Mouse (Mus musculus): Measurements from ENCODE around the gene Slc39a3. TPM values are rescaled to one million over a fixed set of nuclear protein-coding genes. Genes with fewer than 3 reads are reported as not detected.
"Not testable (repeated sequence)": the region's sequence is repeated elsewhere in the genome, so short reads cannot be mapped to it uniquely, and the experiment has no call there.

Slc39a3 gene
- polyA plus RNA-seq, 1 experiment from 2014 or later, result 18.2 TPM

GRCm38 (mm10) chr10:81069836-81070235 lies 32.6 kb upstream of the Slc39a3 start, which contains the start of gene Thop1:
Gene Thop1 (plus strand): TSS chr10:81070035.
- WGBS, result under 1% methylated on average over 35 of the region's 35 CpGs
- H3K9ac ChIP-seq (ENCODE audit: low read length), result peak within 1 kb of the TSS; percentile 88
- no peaks in the 10 kb centered on the region for H3K27me3 ChIP-seq (ENCODE audit: control insufficient read depth, insufficient read depth, low read length)
- no peaks in the 10 kb centered on the region for H3K36me3 ChIP-seq (ENCODE audit: control insufficient read depth, insufficient read depth, low read length)
- peak; percentile 96 for ATAC-seq (ENCODE audit: insufficient read depth, low FRiP score)
- peaks cover 9% of the 10 kb centered on the region for H3K4me1 ChIP-seq (ENCODE audit: control insufficient read depth, insufficient read depth, low read length)
- peak within 1 kb of the TSS; percentile 72 for H3K4me3 ChIP-seq (replicated peaks; ENCODE audit: low read length)
- peak within 1 kb of the TSS; percentile 74 for H3K4me2 ChIP-seq (ENCODE audit: low read depth, low read length)
- no peaks in the 10 kb centered on the region for H3K9me3 ChIP-seq (replicated peaks; ENCODE audit: control insufficient read depth, low read length)
- H3K27ac ChIP-seq (ENCODE audit: low read length), result peak within 1 kb of the TSS; percentile 50; the same call in 1 of the 2 replicates

- 71% methylated on average over 5 of the region's 5 CpGs for WGBS
- H3K9ac ChIP-seq (ENCODE audit: low read length), result no peak overlapping the region
- ATAC-seq (ENCODE audit: insufficient read depth, low FRiP score), result no peak
- no peak overlapping the region for H3K4me3 ChIP-seq (replicated peaks; ENCODE audit: low read length)
- no peak overlapping the region for H3K27ac ChIP-seq (ENCODE audit: low read length)
- H3K4me2 ChIP-seq (ENCODE audit: low read depth, low read length), result no peak overlapping the region
- no peaks in the 10 kb centered on the region for H3K9me3 ChIP-seq (replicated peaks; ENCODE audit: control insufficient read depth, low read length)
- peaks cover 9% of the 10 kb centered on the region for H3K4me1 ChIP-seq (ENCODE audit: control insufficient read depth, insufficient read depth, low read length)
- H3K27me3 ChIP-seq (ENCODE audit: control insufficient read depth, insufficient read depth, low read length), result no peaks in the 10 kb centered on the region
- H3K36me3 ChIP-seq (ENCODE audit: control insufficient read depth, insufficient read depth, low read length), result no peaks in the 10 kb centered on the region
Measured at GRCm38 (mm10) chr10:81068706-81069105, 31.5 kb upstream of the Slc39a3 start.

- H3K27ac ChIP-seq (ENCODE audit: low read length); H3K27me3 ChIP-seq (ENCODE audit: control insufficient read depth, insufficient read depth, low read length); H3K4me3 ChIP-seq (replicated peaks; ENCODE audit: low read length); ATAC-seq (ENCODE audit: insufficient read depth, low FRiP score); H3K4me1 ChIP-seq (ENCODE audit: control insufficient read depth, insufficient read depth, low read length); H3K36me3 ChIP-seq (ENCODE audit: control insufficient read depth, insufficient read depth, low read length); H3K4me2 ChIP-seq (ENCODE audit: low read depth, low read length); H3K9me3 ChIP-seq (replicated peaks; ENCODE audit: control insufficient read depth, low read length); H3K9ac ChIP-seq (ENCODE audit: low read length): not testable (repeated sequence)
- 90% methylated on average over 8 of the region's 8 CpGs for WGBS
Measured at GRCm38 (mm10) chr10:81064519-81064918, 27.3 kb upstream of the Slc39a3 start.

GRCm38 (mm10) chr10:81062710-81063109 lies 25.5 kb upstream of the Slc39a3 start:
- H3K4me1 ChIP-seq (ENCODE audit: control insufficient read depth, insufficient read depth, low read length), result peaks cover 15% of the 10 kb centered on the region
- WGBS, result 53% methylated on average over 4 of the region's 4 CpGs
- no peak overlapping the region for H3K27ac ChIP-seq (ENCODE audit: low read length)
- no peak for ATAC-seq (ENCODE audit: insufficient read depth, low FRiP score)
- no peaks in the 10 kb centered on the region for H3K36me3 ChIP-seq (ENCODE audit: control insufficient read depth, insufficient read depth, low read length)
- no peak overlapping the region for H3K4me3 ChIP-seq (replicated peaks; ENCODE audit: low read length)
- no peak overlapping the region for H3K9ac ChIP-seq (ENCODE audit: low read length)
- H3K27me3 ChIP-seq (ENCODE audit: control insufficient read depth, insufficient read depth, low read length), result no peaks in the 10 kb centered on the region
- no peak overlapping the region for H3K4me2 ChIP-seq (ENCODE audit: low read depth, low read length)
- H3K9me3 ChIP-seq (replicated peaks; ENCODE audit: control insufficient read depth, low read length), result no peaks in the 10 kb centered on the region

GRCm38 (mm10) chr10:81059603-81060543 lies 22.6 kb upstream of the Slc39a3 start, which contains the start of gene Sgta:
Gene Sgta (minus strand): TSS chr10:81060181.
- peak within 1 kb of the TSS; percentile 90 for H3K9ac ChIP-seq (ENCODE audit: low read length)
- ATAC-seq (ENCODE audit: insufficient read depth, low FRiP score), result peak; percentile 96
- peaks cover 15% of the 10 kb centered on the region for H3K4me1 ChIP-seq (ENCODE audit: control insufficient read depth, insufficient read depth, low read length)
- peak within 1 kb of the TSS; percentile 93 for H3K4me2 ChIP-seq (ENCODE audit: low read depth, low read length)
- WGBS, result under 1% methylated on average over 48 of the region's 48 CpGs
- H3K4me3 ChIP-seq (replicated peaks; ENCODE audit: low read length), result peak within 1 kb of the TSS; percentile 92
- peak within 1 kb of the TSS; percentile 40 for H3K27ac ChIP-seq (ENCODE audit: low read length)
- no peaks in the 10 kb centered on the region for H3K9me3 ChIP-seq (replicated peaks; ENCODE audit: control insufficient read depth, low read length)
- H3K27me3 ChIP-seq (ENCODE audit: control insufficient read depth, insufficient read depth, low read length), result no peaks in the 10 kb centered on the region
- no peaks in the 10 kb centered on the region for H3K36me3 ChIP-seq (ENCODE audit: control insufficient read depth, insufficient read depth, low read length)

- peak overlapping the region; percentile 92 for H3K4me3 ChIP-seq (replicated peaks; ENCODE audit: low read length)
- H3K36me3 ChIP-seq (ENCODE audit: control insufficient read depth, insufficient read depth, low read length), result no peaks in the 10 kb centered on the region
- no peak overlapping the region for H3K27ac ChIP-seq (ENCODE audit: low read length)
- peak overlapping the region; percentile 90 for H3K9ac ChIP-seq (ENCODE audit: low read length)
- ATAC-seq (ENCODE audit: insufficient read depth, low FRiP score), result no peak
- H3K4me1 ChIP-seq (ENCODE audit: control insufficient read depth, insufficient read depth, low read length), result peaks cover 15% of the 10 kb centered on the region
- H3K9me3 ChIP-seq (replicated peaks; ENCODE audit: control insufficient read depth, low read length), result no peaks in the 10 kb centered on the region
- WGBS, result 82% methylated on average over 6 of the region's 6 CpGs
- H3K27me3 ChIP-seq (ENCODE audit: control insufficient read depth, insufficient read depth, low read length), result no peaks in the 10 kb centered on the region
- H3K4me2 ChIP-seq (ENCODE audit: low read depth, low read length), result peak overlapping the region; percentile 93
Measured at GRCm38 (mm10) chr10:81058896-81059295, 21.7 kb upstream of the Slc39a3 start.

GRCm38 (mm10) chr10:81057406-81058130 lies 20.3 kb upstream of the Slc39a3 start:
- H3K27ac ChIP-seq (ENCODE audit: low read length), result no peak overlapping the region
- no peaks in the 10 kb centered on the region for H3K36me3 ChIP-seq (ENCODE audit: control insufficient read depth, insufficient read depth, low read length)
- ATAC-seq (ENCODE audit: insufficient read depth, low FRiP score), result no peak
- peaks cover 15% of the 10 kb centered on the region for H3K4me1 ChIP-seq (ENCODE audit: control insufficient read depth, insufficient read depth, low read length)
- H3K4me3 ChIP-seq (replicated peaks; ENCODE audit: low read length), result no peak overlapping the region
- 89% methylated on average over 23 of the region's 23 CpGs for WGBS
- H3K27me3 ChIP-seq (ENCODE audit: control insufficient read depth, insufficient read depth, low read length), result no peaks in the 10 kb centered on the region
- no peak overlapping the region for H3K4me2 ChIP-seq (ENCODE audit: low read depth, low read length)
- H3K9ac ChIP-seq (ENCODE audit: low read length), result 0 out of 2 replicates have a peak overlapping the region, but pooled peaks have one; percentile 23
- no peaks in the 10 kb centered on the region for H3K9me3 ChIP-seq (replicated peaks; ENCODE audit: control insufficient read depth, low read length)

- H3K4me2 ChIP-seq (ENCODE audit: low read depth, low read length); H3K9me3 ChIP-seq (replicated peaks; ENCODE audit: control insufficient read depth, low read length); H3K27me3 ChIP-seq (ENCODE audit: control insufficient read depth, insufficient read depth, low read length); H3K4me3 ChIP-seq (replicated peaks; ENCODE audit: low read length); ATAC-seq (ENCODE audit: insufficient read depth, low FRiP score); H3K9ac ChIP-seq (ENCODE audit: low read length); H3K27ac ChIP-seq (ENCODE audit: low read length): not testable (repeated sequence)
- WGBS, result 77% methylated on average over 11 of the region's 11 CpGs
- peaks cover 15% of the 10 kb centered on the region for H3K4me1 ChIP-seq (ENCODE audit: control insufficient read depth, insufficient read depth, low read length)
- peaks cover 12% of the 10 kb centered on the region for H3K36me3 ChIP-seq (ENCODE audit: control insufficient read depth, insufficient read depth, low read length)
Measured at GRCm38 (mm10) chr10:81055802-81056340, 18.6 kb upstream of the Slc39a3 start.

Measured in stomach, embryonic 16.5 days (tissue).